Mouse (Mus musculus) urinary bladder, adult 2 months (tissue): ENCODE measurements around the gene Igfbp5. TPM values are rescaled to one million over a fixed set of nuclear protein-coding genes. Genes with fewer than 3 reads are reported as not detected.

Experiments
- DNase-seq: peaks from one replicate; pipeline ENCODE4 v3.0.0; 2022; ENCODE audit warnings: low spot score
- polyA plus RNA-seq: library from polyadenylated mRNA; depleted of rRNA; stranded (reverse); fragments of >200 nt; gene quantifications from 2 replicates; pipeline ENCODE4 v1.2.3, GENCODE M21; 2012; rRNA removed

Gene Igfbp5
- polyA plus RNA-seq, 1 experiment, result 58.6 TPM

DNA sequence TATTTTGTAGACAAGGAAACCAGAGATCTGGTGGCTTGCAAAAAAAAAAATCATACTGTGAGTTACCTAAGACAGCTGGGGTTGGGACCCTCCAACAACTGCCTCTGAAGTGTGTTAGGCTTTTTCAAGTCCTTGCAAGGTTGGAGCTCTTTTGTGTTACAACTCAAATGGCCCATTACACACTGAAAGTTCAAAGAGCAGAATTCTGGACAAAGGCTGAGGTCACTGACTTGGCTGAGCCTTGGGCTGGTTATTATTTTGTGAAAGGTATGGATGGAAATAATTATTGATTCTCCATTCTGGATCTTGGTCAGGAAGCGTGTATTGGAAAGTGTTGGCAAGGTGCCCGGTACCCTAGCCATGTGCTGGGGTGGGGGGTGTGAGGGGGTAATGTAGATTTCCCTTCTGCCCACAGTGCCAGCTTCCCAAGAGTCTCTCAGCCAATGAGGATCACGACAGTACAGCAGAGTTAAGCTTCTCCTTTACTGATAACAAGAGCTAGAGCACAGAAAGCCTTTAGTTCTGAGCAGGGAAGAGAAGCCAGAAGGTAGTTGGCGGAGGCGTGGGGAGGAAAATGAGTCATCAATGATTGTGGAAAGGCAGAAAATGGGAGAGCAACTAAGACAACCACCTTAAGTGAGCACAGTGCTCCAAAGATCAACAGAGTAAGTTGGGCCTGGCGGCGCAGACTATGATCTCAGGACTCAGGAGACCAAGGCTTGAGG is 64.6 kb downstream of the Igfbp5 start:
- no peak for DNase-seq

DNA sequence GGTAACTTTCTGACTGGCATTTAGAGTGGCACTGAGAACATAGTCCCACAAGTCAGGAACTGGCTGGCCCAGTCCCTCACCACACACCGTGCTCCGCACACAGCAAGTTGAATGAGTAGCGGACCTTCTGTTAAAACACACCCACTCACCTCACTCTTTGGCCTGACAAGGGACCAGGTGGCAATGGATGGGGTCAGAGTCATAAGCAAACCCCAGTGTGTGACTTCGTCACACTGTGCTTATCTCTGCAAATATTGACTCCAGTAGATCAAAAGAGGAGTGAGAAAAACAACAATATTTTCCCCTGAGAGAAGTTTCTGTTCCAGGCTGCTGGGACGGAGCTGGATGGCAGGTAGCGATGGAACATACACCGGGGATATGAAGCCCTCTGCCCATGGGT is 65.4 kb downstream of the Igfbp5 start:
- no peak for DNase-seq

Other genes with a start within 250 kb of the Igfbp5 start
- not detected in 2 replicates for gene Ankar, start 174.3 kb downstream of the Igfbp5 start, polyA plus RNA-seq
- 1,766 and 1,999 TPM in 2 replicates for gene Rpl37a, start 163.6 kb downstream of the Igfbp5 start, polyA plus RNA-seq
- 874 and 1,097 TPM in 2 replicates for gene Igfbp2, start 50.4 kb downstream of the Igfbp5 start, polyA plus RNA-seq
- not detected in 2 replicates for gene Tnp1, start 141.0 kb upstream of the Igfbp5 start, polyA plus RNA-seq